20 mouse cellular contexts compared by ENCODE assay signal in the genomic region with DNA sequence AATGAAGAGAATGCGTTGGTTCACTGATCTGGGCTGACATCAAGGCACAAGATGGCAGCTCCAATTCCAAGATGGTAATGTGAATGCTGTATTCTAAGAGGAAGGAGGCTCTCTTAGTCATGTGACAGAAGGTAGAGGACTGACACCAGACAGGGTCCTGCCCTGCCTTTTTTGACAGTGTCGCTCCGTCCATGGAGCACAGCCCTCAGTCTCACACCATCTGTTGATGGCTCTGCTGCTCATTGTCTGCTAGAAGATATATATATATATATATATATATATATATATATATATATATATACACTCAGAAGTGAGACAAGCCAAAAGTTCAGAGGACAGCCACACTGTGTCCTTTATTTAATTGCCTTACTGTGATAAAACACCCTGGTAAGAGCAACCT.
DNase-seq lines count a peak whose midpoint lies in the region; ATAC-seq and TF ChIP-seq lines count a peak whose summit lies in the region.
"Had no signal": no experiment of that assay in that cellular context is flagged by ENCODE, and none has a peak within 500 bp of the region (broad histone marks: within the 10 kb centered on the region; RNA-seq: fewer than 3 reads in every experiment).

No protein-coding gene starts in this region.

- no peak overlapping the region for H3K9ac ChIP-seq in heart, postnatal 0 days (replicated peaks; ENCODE audit: low read depth, low read length)
- H3K9ac ChIP-seq in lung, postnatal 0 days (replicated peaks; ENCODE audit: low read depth): no peak overlapping the region

- H3K27me3 ChIP-seq in heart, postnatal 0 days (ENCODE audit: control insufficient read depth, insufficient read depth, low read length): no peaks in the 10 kb centered on the region
- no peaks in the 10 kb centered on the region for H3K27me3 ChIP-seq in lung, postnatal 0 days (replicated peaks; ENCODE audit: insufficient read depth, low read length)
- H3K27me3 ChIP-seq: Patski had no signal

- TF ChIP-seq CTCF in heart, postnatal 0 days (IDR thresholded peaks at IDR 0.05; ENCODE audit: low read depth): no peak
- no peak for TF ChIP-seq CTCF in lung, postnatal 0 days (IDR thresholded peaks at IDR 0.05)

- H3K4me3 ChIP-seq in heart, postnatal 0 days (ENCODE audit: low read depth, low read length): no peak overlapping the region
- H3K4me3 ChIP-seq in lung, postnatal 0 days (ENCODE audit: low read depth, low read length): no peak overlapping the region

- H3K4me1 ChIP-seq in heart, postnatal 0 days (ENCODE audit: control insufficient read depth, insufficient read depth): no peaks in the 10 kb centered on the region
- no peaks in the 10 kb centered on the region for H3K4me1 ChIP-seq in lung, postnatal 0 days (ENCODE audit: insufficient read depth, low read depth, low read length)

- H3K9me3 ChIP-seq in heart, postnatal 0 days (replicated peaks; ENCODE audit: control insufficient read depth, low read length): no peaks in the 10 kb centered on the region
- H3K9me3 ChIP-seq in lung, postnatal 0 days (ENCODE audit: low read length): no peaks in the 10 kb centered on the region

- no peak overlapping the region for H3K4me2 ChIP-seq in heart, postnatal 0 days (ENCODE audit: low read depth, low read length)
- H3K4me2 ChIP-seq in lung, postnatal 0 days (replicated peaks; ENCODE audit: low read depth, low read length): no peak overlapping the region

- DNase-seq in heart, adult 11 months: peak; percentile 24
- no peak for DNase-seq in heart, postnatal 10 days
- DNase-seq in heart, postnatal 0 days (ENCODE audit: low spot score): peak; percentile 87
- DNase-seq in heart, adult 18-20 months: no peak
- DNase-seq in lung, postnatal 0 days (ENCODE audit: low spot score): peak; percentile 82
- DNase-seq in lung, postnatal 36 days: no peak
- DNase-seq: adrenal gland, adult 2 months; adrenal gland, adult 8-10 months; adrenal gland, postnatal 10 days; adrenal gland, postnatal 14 days; adrenal gland, postnatal 25 days; adrenal gland, postnatal 36 days; B cell, adult 2 months; cerebellum, adult 11 months; cerebellum, adult 11-12 months; cerebellum, adult 18-20 months had no signal

- intact Hi-C loops in heart, postnatal 10 days (cut with DNase I): no loop called here

- H3K36me3 ChIP-seq in heart, postnatal 0 days (replicated peaks; ENCODE audit: control insufficient read depth, insufficient read depth, low read length): no peaks in the 10 kb centered on the region
- H3K36me3 ChIP-seq in lung, postnatal 0 days (ENCODE audit: insufficient read depth, low read length): no peaks in the 10 kb centered on the region
- H3K36me3 ChIP-seq: G1E had no signal

- 97% methylated on average over 3 of the region's 3 CpGs for WGBS in heart, postnatal 0 days
- WGBS in lung, postnatal 0 days: 89% methylated on average over 3 of the region's 3 CpGs

- ATAC-seq in heart, postnatal 0 days (ENCODE audit: insufficient read depth, low read depth): no peak
- ATAC-seq in lung, postnatal 0 days: no peak
- ATAC-seq: activated CD4-positive, CD25-positive, alpha-beta regulatory T cell, adult 4 months; CD4-positive, CD25-positive, alpha-beta regulatory T cell, adult 4 months; Patski had no signal

- H3K27ac ChIP-seq in heart, postnatal 0 days (ENCODE audit: low read depth): no peak overlapping the region
- no peak overlapping the region for H3K27ac ChIP-seq in lung, postnatal 0 days (ENCODE audit: low read length)

- TF ChIP-seq EP300 in heart, postnatal 0 days (IDR thresholded peaks at IDR 0.05; ENCODE audit: low read depth): no peak
- no peak for TF ChIP-seq EP300 in lung, postnatal 0 days (IDR thresholded peaks at IDR 0.05)

Comparison
In these comparisons a context has a peak if more than half of its experiments do, and no peak if none do; other contexts are left out.
1. DNase-seq: peak in heart, adult 11 months (single experiment), heart, postnatal 0 days (single experiment) and lung, postnatal 0 days (single experiment); none in heart, postnatal 10 days (0 of 2), heart, adult 18-20 months (0 of 2) and lung, postnatal 36 days (single experiment).